Mouse (Mus musculus): ENCODE measurements around the gene Elmo3. TPM values are rescaled to one million over a fixed set of nuclear protein-coding genes. Genes with fewer than 3 reads are reported as not detected.

The Elmo3 gene
- polyA plus RNA-seq, 1 experiment from 2014 or later: 8.0 TPM

DNA sequence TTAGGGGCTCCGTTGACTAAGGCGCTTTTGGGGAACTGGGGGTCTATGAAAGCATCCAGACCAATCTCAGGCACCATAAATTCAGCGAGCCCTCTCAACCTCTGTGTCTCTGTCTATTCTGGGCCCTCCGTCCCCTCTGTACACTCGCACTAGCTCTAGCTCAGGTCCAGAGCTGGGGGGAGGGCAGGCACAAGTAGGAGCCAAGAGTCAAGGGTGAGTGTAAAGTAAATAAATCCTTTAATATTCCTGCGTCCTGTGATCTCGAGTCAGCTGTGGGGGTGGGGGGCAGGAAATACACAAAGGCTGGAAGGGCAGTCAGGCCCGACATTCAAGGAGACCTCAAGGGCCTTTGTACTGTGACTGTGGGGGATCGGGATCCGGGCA lies 36.3 kb upstream of the Elmo3 start:
- WGBS: 1% methylated on average over 10 of the region's 10 CpGs
- DNase-seq: no peak
- Histone ChIP-seq H3K4me1 (ENCODE audit: insufficient read depth) (peaks cover 30% of the 10 kb centered on the region), H3K9ac (peak overlapping the region; percentile 40), H3K4me2 (peak overlapping the region; percentile 89), H3K27ac (ENCODE audit: low read depth) (no peak overlapping the region), H3K4me3 (ENCODE audit: low read depth, low read length) (peak overlapping the region; percentile 44), H3K9me3 (ENCODE audit: low read depth, low read length) (no peaks in the 10 kb centered on the region), H3K27me3 (ENCODE audit: insufficient read depth, low read length) (peaks cover 72% of the 10 kb centered on the region), H3K36me3 (ENCODE audit: insufficient read depth) (no peaks in the 10 kb centered on the region)
- no peak for TF ChIP-seq CTCF (IDR thresholded peaks at IDR 0.05; ENCODE audit: low read depth)
- no peak; the same call in 1 of the 2 replicates for ATAC-seq (ENCODE audit: insufficient read depth)

- Histone ChIP-seq H3K9ac (peak within 1 kb of the TSS; percentile 40), H3K4me3 (ENCODE audit: low read depth, low read length) (peak within 1 kb of the TSS; percentile 44), H3K27me3 (ENCODE audit: insufficient read depth, low read length) (peaks cover 76% of the 10 kb centered on the region), H3K27ac (ENCODE audit: low read depth) (no peak within 1 kb of the TSS), H3K36me3 (ENCODE audit: insufficient read depth) (no peaks in the 10 kb centered on the region), H3K4me2 (peak within 1 kb of the TSS; percentile 89), H3K4me1 (ENCODE audit: insufficient read depth) (peaks cover 30% of the 10 kb centered on the region), H3K9me3 (ENCODE audit: low read depth, low read length) (no peaks in the 10 kb centered on the region)
- ATAC-seq (ENCODE audit: insufficient read depth): peak; percentile 29
- TF ChIP-seq CTCF (IDR thresholded peaks at IDR 0.05; ENCODE audit: low read depth): no peak
- WGBS: under 1% methylated on average over 42 of the region's 42 CpGs
- DNase-seq: peak; percentile 65
Measured at GRCm38 (mm10) chr8:105269461-105269947, 35.9 kb upstream of the Elmo3 start, which contains the start of gene Hsf4. TSS of gene Hsf4 (plus strand) at chr8:105269801.

DNA sequence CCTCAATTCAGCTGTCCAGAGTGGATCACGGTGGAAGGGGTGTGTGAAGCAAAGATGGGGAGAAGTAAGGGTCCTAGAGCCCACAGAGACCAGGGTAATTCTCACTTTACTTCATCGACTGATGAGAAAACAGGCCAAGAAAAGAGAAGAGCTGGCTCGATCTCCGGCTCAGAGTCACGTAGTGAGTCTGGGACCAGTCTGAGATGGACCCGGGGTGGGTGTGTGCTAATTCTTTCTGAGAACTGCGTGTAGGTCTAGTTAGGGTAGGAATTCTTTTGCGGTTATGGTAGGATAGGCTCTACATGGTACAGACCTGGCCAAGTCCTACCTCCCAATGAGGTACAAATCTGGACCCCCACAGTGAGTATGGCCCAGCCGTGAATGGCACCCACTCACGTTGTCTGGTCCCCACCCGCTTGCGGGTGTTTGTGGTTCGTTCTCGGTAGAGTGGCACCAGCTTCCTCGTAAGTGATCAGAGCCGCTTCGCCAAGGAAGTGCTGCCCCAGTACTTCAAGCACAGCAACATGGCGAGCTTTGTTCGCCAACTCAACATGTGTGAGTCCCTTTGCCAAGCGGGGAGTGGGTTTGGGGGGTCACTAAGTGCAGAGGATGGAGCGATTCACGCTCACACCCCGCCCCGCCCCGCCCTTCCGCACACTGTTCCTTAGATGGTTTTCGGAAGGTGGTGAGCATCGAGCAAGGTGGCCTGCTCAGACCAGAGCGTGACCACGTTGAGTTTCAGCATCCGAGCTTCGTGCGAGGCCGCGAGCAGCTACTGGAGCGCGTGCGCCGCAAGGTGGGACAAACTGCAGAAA lies 35.1 kb upstream of the Elmo3 start:
- peak overlapping the region; percentile 89 for H3K4me2 ChIP-seq
- H3K9ac ChIP-seq: peak overlapping the region; percentile 40; the same call in 1 of the 2 replicates
- H3K4me3 ChIP-seq (ENCODE audit: low read depth, low read length): peak overlapping the region; percentile 44
- 4% methylated on average over 39 of the region's 39 CpGs for WGBS
- ATAC-seq (ENCODE audit: insufficient read depth) (no peak), DNase-seq (no peak)
- H3K27me3 ChIP-seq (ENCODE audit: insufficient read depth, low read length): peaks cover 84% of the 10 kb centered on the region
- peaks cover 24% of the 10 kb centered on the region for H3K4me1 ChIP-seq (ENCODE audit: insufficient read depth)
- H3K36me3 ChIP-seq (ENCODE audit: insufficient read depth): no peaks in the 10 kb centered on the region
- no peak overlapping the region for H3K27ac ChIP-seq (ENCODE audit: low read depth)
- TF ChIP-seq CTCF (IDR thresholded peaks at IDR 0.05; ENCODE audit: low read depth): no peak
- no peaks in the 10 kb centered on the region for H3K9me3 ChIP-seq (ENCODE audit: low read depth, low read length)

GRCm38 (mm10) chr8:105270916-105271186 lies 34.5 kb upstream of the Elmo3 start:
- no peak overlapping the region for H3K27ac ChIP-seq (ENCODE audit: low read depth)
- ATAC-seq (ENCODE audit: insufficient read depth): no peak
- H3K4me3 ChIP-seq (ENCODE audit: low read depth, low read length): no peak overlapping the region
- WGBS: 4% methylated on average over 11 of the region's 11 CpGs
- H3K9ac ChIP-seq: no peak overlapping the region
- H3K4me1 ChIP-seq (ENCODE audit: insufficient read depth): peaks cover 22% of the 10 kb centered on the region
- peaks cover 89% of the 10 kb centered on the region for H3K27me3 ChIP-seq (ENCODE audit: insufficient read depth, low read length)
- no peak for DNase-seq
- no peak for TF ChIP-seq CTCF (IDR thresholded peaks at IDR 0.05; ENCODE audit: low read depth)
- no peaks in the 10 kb centered on the region for H3K9me3 ChIP-seq (ENCODE audit: low read depth, low read length)
- no peak overlapping the region for H3K4me2 ChIP-seq
- H3K36me3 ChIP-seq (ENCODE audit: insufficient read depth): no peaks in the 10 kb centered on the region

GRCm38 (mm10) chr8:105275387-105275786 lies 30.0 kb upstream of the Elmo3 start:
- 12% methylated on average over 11 of the region's 11 CpGs for WGBS
- Histone ChIP-seq H3K36me3 (ENCODE audit: insufficient read depth) (0 out of 2 replicates have a peak, but pooled peaks cover 2% of the 10 kb centered on the region), H3K27me3 (ENCODE audit: insufficient read depth, low read length) (peaks cover 90% of the 10 kb centered on the region), H3K9me3 (ENCODE audit: low read depth, low read length) (no peaks in the 10 kb centered on the region), H3K4me1 (ENCODE audit: insufficient read depth) (peaks cover 8% of the 10 kb centered on the region), H3K4me3 (ENCODE audit: low read depth, low read length) (no peak overlapping the region), H3K9ac (no peak overlapping the region), H3K27ac (ENCODE audit: low read depth) (no peak overlapping the region), H3K4me2 (peak overlapping the region; percentile 77; the same call in 1 of the 2 replicates)
- no peak for TF ChIP-seq CTCF (IDR thresholded peaks at IDR 0.05; ENCODE audit: low read depth)
- DNase-seq (no peak), ATAC-seq (ENCODE audit: insufficient read depth) (no peak)

DNA sequence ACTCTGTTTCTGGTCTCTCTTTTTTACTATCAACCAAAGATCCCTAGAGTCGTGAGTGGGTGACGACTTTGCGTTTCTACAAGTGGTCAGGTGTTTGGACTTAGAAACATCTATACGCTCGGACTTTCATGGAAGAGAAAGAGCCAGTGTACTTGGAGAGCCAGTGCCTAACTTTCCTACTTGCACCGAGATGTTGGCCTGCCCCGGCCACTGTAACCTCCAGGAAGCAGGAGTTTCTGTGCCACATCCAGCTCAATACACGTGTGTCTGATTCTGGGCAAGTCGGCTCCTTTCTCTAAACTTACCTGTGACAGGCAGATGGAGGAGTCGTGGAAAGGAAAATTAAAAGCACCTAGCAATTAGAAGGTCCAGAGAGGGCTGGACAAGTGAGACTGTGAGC lies 29.6 kb upstream of the Elmo3 start, which contains the start of gene Nol3:
TSS of gene Nol3 (plus strand) at position 301 of the 400 bp plus-strand sequence.
- ATAC-seq (ENCODE audit: insufficient read depth) (no peak), DNase-seq (no peak)
- Histone ChIP-seq H3K4me1 (ENCODE audit: insufficient read depth) (peaks cover 4% of the 10 kb centered on the region), H3K36me3 (ENCODE audit: insufficient read depth) (0 out of 2 replicates have a peak, but pooled peaks cover 2% of the 10 kb centered on the region), H3K4me2 (peak within 1 kb of the TSS; percentile 77), H3K9ac (peak within 1 kb of the TSS; percentile 28; the same call in 1 of the 2 replicates), H3K27ac (ENCODE audit: low read depth) (no peak within 1 kb of the TSS), H3K4me3 (ENCODE audit: low read depth, low read length) (peak within 1 kb of the TSS; percentile 39), H3K9me3 (ENCODE audit: low read depth, low read length) (no peaks in the 10 kb centered on the region), H3K27me3 (ENCODE audit: insufficient read depth, low read length) (peaks cover 86% of the 10 kb centered on the region)
- no peak for TF ChIP-seq CTCF (IDR thresholded peaks at IDR 0.05; ENCODE audit: low read depth)
- 6% methylated on average over 10 of the region's 10 CpGs for WGBS

Measured in lung, embryonic 14.5 days (tissue).